Mouse (Mus musculus) skeletal muscle tissue, adult 2 months (tissue): ENCODE measurements at regions not wholly inside any gene's neighbourhood (a gene's known extent, or its start where the extent isn't known, plus 50 kb on each side); places are given as distances from the start of the nearest gene placed in this dataset.

Experiments used
- DNase-seq: peaks from one replicate; pipeline ENCODE4 v3.0.0-alpha.2; 2012; ENCODE audit warnings: low read depth, low spot score

- DNase-seq: no peak
Measured at GRCm38 (mm10) chr9:14092996-14093442, 181.8 kb upstream of the Sesn3 start.

- DNase-seq: no peak
Measured at GRCm38 (mm10) chr9:14103538-14103937, 171.3 kb upstream of the Sesn3 start.

DNA sequence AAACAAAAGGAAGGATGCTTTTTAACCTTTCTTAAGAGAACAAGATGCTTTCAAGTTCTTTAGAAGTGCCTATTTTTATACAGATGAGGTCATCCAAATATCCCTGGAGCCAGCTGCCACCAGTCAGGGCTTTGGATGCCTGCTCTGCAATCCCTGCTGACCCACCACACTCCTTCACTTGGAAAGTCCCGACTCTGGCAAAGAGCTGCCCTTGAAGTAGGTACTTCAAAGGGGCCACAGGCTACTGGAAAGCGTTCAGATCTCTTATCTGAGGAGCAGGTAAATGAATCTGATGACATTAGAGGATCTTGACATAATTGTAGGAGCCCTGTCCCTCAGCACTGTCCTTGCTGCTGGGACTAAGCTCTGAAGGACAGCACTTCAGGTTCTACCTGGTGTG is 169.9 kb upstream of the Sesn3 start:
- DNase-seq: no peak

DNA sequence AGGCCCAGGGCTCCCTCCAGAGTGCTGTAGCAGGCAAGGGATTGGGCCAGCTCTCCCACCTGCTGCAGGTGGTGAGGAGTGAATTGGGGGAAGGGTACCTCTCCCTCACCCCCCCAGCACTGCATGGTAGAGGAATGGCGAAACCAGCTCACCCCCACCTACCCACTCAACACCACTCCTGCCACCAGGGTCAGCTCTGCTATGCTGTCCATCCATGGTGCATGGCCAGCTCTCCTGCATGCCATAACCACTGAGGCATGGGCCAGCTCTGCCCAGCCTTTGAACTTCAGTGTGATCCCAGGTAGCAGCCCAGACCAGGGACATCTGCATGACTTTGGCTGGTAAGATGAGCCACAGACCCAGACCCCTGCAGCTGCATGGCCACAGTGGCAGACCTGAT is 168.5 kb upstream of the Sesn3 start:
- no peak for DNase-seq

- DNase-seq: no peak
Measured at GRCm38 (mm10) chr9:14108798-14109197, 166.1 kb upstream of the Sesn3 start.

- DNase-seq: no peak
Measured at GRCm38 (mm10) chr9:14109492-14109891, 165.4 kb upstream of the Sesn3 start.

DNA sequence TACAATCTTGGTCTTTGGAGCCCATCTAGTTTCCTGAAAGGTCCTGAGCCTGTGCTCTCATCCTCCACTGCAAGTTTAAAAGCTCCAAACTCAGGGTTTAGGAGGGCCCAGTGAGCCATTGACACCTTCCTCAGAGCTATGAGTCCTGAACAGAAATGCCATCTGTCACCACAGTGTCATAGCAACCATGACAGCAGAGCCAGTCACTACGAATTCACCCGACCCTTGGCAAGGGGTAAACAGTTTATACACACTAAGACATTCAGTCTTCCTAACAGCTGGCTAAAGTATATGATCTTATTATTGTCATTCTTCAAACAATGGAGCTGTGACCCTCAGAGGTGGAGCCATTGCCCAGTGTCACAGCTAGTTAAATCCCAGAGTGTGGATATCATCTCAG is 163.2 kb upstream of the Sesn3 start:
- no peak for DNase-seq

- no peak for DNase-seq
Measured at GRCm38 (mm10) chr9:14115521-14115920, 159.3 kb upstream of the Sesn3 start.

DNA sequence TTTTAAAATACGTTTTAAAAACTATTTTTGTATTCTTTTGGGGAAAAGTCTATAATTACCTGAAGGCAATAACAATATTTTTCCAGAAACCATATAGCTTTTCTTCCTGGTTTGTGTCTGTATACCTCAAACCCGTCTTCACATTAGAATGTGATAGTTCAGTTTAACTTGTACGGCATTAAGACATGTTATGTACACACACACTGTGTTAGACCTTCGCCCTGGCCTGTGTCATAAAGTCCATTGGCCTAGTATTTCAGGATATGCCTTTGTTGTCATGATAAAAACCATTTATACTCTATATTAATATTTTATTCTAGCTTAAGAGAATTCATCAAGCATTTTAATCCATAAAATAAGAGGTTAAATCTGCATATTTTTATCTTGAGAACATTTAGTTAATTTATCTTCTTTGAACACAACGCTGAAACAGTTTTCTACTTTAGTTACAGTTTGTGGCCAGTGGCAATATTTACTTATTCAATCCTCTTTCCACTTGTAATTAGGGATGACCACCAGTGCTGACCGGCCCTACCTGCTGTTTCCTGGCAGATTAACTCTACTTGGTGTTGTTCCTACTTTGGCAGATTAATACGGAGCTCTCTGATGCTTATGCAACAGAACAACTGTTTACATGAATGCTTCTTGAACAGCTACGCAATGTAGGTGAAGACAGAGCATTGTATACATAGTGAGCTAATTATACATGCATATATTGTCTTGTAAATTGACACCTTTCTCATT is 158.6 kb upstream of the Sesn3 start:
- no peak for DNase-seq

- no peak for DNase-seq
Measured at GRCm38 (mm10) chr9:14133372-14133771, 141.5 kb upstream of the Sesn3 start.

- no peak for DNase-seq
Measured at GRCm38 (mm10) chr9:14134894-14135450, 139.9 kb upstream of the Sesn3 start.

- no peak for DNase-seq
Measured at GRCm38 (mm10) chr9:14141321-14141720, 133.5 kb upstream of the Sesn3 start.

- no peak for DNase-seq
Measured at GRCm38 (mm10) chr9:14143988-14144387, 130.9 kb upstream of the Sesn3 start.

DNA sequence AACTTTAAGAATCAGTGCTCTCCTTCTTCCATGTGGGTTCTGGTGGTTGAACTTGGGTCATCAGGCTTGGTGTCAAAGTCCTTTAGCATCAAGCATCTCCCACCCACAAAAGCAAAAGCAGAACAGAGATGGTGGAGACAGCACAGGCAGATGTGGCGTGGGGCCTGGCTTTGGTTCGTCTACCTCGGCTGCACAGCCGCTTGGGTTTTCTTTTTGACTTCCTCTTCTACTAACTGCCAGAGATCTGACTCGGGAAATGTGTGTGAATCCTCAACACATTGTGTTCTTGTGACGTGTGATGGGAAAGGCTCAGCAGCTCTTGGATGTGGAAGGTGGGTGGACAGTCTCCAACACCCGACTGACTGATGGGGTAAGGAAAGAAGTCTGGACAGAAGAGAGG is 127.8 kb upstream of the Sesn3 start:
- peak; percentile 15 for DNase-seq

GRCm38 (mm10) chr9:14147731-14148130 is 127.1 kb upstream of the Sesn3 start:
- peak; percentile 44 for DNase-seq

DNA sequence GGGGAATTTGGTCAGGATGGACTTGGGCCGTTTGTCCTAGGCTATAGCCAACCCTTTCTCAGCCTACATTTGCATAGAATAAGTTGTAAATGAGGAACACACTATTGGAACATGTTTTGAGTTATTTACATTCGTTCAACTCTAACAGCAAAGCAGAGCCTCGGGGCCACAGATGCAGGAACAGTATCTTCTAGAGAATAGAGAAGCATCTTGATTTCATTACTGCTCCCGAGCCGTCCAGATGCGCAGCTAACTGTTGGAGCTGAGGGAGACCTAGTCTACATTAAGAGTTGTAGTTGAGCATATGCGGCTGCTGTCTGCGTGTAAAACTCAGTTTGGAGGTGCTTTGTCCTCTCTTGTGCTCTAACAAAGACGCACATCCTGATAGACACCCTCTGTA is 124.6 kb upstream of the Sesn3 start:
- DNase-seq: no peak

GRCm38 (mm10) chr9:14156967-14157366 is 117.9 kb upstream of the Sesn3 start:
- no peak for DNase-seq

DNA sequence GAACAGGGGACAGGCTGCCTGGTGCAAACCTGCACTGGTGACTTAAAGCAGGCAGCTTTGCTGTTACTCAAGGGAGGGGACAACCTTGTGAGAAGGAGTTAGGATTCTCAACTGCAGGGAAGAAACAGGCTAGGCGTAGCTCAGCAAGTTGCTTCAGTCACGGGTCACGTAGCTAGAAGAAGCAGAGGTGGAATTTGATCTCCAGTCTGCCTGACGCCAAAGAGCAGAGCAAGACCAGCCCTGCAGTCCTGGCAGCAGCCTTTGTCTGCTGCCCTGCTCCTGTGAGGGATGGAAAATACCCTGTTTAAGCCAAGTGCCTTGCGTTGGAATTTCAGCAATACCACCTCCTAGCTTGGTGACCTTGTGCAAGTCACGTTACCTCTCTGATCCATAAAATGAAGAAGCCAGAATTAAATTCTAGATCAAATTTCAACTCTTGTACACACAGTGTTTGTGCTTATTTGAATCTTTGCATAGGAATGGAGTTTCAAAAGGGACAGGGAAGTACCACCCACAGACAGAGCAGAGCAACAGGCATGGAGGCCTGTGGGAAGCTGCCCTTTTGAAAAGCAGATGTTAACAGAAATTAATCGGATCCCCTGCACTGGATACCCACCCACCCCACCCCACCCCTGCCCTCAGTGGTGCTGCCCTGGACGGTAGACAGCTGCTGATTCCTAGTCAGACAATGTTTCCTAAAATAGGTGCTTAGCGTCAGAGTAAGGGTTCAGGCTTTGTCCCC is 116.6 kb upstream of the Sesn3 start:
- no peak for DNase-seq

- no peak for DNase-seq
Measured at GRCm38 (mm10) chr9:14160207-14160606, 114.7 kb upstream of the Sesn3 start.

- DNase-seq: no peak
Measured at GRCm38 (mm10) chr9:14171589-14172240, 103.2 kb upstream of the Sesn3 start.

DNA sequence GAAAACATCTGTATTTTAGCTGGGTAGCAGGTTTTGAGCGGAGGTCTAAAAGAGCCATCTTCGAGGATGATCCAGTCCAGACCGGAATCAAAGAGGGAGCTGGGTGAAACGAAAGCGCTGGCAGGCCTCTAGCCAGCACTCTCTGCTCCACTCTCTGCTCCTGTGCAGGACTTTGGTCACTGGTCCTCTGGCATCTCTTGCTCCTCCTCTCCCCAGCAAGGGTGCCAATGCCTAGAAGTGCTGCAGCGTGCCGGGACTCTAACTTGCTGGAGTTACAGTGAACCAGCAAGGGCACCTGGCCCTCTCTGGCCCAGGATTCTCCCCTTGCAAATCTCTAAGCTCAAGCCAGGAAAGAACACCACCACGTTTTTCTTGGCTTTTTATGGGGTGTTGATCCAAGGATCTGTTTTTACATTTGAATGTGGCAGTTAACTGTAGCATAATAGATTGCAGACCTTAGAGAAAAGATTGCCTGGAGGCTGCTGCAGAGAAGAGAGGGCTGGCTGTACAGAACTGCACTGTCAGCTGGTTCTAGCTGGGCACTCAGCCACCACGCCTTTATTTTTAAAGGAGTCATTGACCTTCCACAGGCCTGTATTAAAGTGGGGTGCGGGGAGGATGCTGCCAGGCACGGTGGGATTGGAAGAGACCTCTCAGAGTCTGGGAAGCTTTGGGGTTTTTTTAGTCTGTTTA is 101.1 kb upstream of the Sesn3 start:
- peak; percentile 62 for DNase-seq
